Mouse (Mus musculus): ENCODE results near the gene Prg4.

Prg4 gene

DNA sequence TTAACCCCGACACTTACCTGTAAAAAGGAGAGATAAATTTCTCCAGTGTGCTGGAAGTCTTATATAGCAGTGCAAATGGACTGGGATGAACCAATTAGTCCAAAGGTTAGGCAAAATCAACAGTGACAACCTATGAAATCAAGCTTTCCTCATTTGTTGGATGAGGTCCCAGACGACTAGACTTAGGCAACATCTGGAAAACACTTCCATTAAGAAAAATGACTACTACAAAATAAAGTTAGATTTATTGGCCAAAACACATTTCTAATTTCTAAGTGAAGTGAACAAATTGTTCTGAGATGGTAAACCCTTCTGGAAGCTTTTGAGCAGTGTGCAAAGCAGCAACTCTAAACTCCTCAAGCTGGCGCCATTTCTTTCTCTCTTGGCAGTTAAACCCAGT lies at the start of gene Prg4:
Gene Prg4 (minus strand): TSS at position 34 of the 400 bp plus-strand sequence.
- no peak for DNase-seq (ENCODE audit: inconsistent ontology term)

DNA sequence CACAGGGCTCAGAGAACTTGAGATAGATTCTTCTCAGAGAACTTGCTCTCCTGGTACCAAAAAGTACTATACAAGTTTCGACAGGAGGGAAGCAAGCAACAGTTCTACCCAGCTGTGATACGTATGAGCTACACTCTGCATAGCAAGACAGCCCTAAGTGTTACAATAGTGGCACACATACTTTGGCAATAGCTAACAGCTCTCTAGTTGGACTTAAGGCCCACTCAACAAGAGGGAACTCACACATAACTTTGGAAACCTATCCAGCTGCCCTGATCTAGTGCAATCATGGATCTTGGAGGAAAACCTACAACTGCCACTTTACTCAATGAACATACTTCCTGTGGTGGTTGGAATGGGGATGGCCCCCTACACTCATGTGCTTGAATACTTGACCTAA lies 47.1 kb upstream of the Prg4 start:
- DNase-seq (ENCODE audit: inconsistent ontology term): no peak

DNA sequence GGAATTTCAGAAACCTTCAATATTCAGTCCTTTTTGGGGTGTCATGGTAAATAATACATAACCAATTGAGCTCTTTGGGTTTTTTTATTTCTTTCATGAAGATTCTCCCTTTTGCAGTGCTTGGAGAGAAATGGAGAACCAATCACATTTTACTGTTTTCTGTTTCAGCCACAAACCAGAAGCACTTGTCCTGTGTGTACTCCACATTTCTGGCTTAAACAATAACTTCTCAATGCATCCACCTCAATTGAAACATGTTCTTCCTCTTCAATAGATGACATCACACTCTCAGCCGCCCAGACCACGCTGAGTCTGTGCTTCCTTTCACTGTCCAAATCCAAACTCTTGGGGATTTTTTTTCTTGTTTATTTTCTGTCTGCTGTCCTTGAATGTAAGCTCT lies 39.8 kb upstream of the Prg4 start:
- DNase-seq (ENCODE audit: inconsistent ontology term): no peak

DNA sequence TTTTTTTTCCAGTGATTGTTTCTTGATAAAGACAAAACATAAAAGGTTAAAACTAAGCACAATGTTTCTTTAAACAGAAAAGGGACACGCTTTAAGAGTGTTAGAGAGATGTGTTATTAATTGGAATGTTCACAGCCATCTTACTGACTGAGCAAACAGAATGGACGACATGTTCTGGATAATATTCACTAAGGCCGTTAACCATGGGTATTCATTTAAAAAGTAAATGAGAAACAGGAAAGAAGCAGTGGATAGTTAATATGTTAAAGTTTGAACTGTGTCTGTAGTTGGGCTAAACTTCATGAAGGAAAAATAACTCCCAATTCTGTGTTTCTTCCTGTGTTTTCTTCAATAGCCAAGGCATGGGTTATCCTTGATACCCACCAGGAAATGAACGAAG lies 37.4 kb upstream of the Prg4 start:
- no peak for DNase-seq (ENCODE audit: inconsistent ontology term)

DNA sequence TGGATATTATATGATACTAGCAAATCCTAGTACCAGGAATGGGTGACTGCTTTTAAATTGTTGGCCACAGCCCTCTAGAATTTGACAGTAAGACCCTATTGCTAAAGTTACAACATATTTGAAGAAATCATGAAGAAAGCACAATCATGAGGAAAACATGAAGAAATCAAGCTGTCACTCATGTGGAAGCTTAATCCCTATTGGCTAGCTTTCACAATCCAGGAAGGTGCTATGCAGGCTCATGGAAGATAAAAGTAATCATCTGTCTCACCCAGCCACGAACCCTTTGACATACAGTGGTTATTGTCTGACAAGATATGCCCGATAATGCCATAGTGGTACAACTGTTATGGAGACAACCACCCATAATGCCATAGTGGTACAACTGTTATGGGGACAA lies 32.2 kb upstream of the Prg4 start:
- DNase-seq (ENCODE audit: inconsistent ontology term): no peak

DNA sequence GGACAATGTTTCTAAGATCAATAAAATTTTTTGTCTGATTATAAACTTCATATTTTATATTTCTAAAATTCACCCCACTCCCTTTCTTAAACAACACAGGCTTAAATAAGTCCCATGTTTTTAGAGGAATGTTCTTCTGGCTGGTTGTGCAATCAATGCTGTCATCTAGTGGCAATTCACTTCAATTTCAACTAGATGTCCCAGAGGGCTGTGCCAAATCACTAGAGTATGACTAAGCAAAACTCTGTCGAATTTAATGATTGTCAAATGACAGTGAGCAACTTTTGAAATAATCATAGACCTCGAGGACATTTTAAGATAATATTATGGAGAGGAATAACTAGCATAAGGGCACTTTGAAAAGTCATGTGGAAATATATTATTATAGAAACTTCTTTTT lies 31.7 kb upstream of the Prg4 start:
- DNase-seq (ENCODE audit: inconsistent ontology term): peak; percentile 80

DNA sequence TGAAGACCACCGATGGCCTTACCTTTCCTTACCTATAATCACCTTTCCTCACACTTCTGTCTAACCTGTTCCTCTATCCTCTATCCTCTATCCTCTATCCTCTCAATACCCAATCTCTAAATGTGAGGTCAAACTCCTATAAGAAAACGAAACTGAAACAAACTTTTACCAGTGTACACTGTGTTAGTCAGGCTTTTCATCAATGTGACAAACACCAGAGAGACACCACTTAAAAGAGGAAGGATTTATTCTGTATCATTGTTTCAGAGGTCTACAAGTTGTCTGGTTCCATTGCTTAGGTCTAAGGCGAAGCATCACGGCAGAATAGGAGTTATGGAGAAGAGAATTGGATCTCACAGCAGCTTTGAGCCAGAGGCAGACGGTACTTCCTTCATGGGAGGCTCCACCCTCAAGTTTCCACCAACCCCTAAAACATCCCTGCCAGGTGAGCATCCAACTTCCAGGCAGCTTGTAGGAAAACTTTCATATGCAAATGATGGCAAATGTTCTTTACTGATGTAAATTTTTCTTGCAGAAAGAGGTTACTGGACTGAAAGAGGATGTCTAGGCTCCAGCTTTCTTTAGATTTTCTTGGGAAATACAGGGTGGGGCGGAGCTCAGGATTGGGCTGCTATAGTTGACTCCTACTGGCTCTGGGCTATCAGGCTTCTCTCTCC lies 30.8 kb upstream of the Prg4 start:
- peak; percentile 12 for DNase-seq (ENCODE audit: inconsistent ontology term)

DNA sequence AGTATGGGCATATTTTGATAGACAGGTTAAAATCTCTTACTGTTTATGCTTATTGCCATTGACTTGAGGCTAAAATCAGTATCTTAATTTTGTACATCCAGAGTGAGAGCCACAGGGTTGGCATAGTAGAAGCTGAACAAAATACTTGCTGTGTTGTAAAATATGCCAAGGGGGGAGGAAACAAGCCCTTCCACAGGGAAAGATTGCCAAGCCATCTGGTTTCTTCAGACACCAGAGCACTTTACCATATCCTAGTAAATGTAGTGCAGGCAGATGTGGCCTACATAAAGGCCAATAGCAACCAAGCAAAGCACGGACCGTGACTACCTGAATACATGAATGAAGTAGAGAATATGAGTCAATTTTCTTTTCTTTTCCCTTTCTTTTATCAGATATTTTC lies 23.2 kb upstream of the Prg4 start:
- DNase-seq (ENCODE audit: inconsistent ontology term): no peak

DNA sequence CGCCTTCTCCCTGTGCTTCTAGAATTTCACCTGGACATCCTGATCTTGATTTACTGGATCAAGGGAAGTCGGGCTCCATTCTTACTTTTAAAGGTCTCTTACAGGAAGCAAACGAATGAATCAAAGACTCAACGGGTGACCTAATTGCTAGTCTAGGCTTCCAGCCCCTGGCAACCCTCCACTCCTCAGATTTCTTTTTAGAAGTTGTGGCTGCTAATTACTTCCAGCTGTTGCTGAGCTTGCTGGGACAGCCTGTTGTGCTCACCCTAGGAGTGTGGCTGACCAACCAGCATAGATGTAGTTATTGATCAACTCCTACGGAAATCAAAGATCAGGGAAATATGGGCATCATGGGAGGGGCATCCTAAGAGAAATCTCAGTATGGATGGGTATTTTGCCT lies 14.7 kb upstream of the Prg4 start:
- peak; percentile 36 for DNase-seq (ENCODE audit: inconsistent ontology term)

DNA sequence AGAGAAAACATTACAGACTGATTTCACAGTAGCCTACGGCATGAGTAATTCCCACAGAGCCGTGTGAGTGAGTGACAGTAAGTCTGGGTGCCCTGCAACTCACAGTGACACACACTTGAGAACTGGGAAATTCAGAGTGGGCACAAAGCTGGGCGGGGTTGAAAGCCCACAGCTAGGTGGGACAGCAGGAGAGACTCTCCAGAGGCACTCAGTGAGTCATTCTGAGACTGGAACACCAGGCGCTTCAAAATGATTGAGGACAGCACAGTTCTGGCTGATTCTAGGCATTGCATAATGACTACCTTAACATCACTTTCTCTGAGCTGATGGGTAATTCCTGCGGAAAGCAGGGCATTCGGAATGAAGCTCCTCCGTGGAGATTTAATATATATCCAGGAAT lies 6.6 kb upstream of the Prg4 start:
- no peak for DNase-seq (ENCODE audit: inconsistent ontology term)

DNA sequence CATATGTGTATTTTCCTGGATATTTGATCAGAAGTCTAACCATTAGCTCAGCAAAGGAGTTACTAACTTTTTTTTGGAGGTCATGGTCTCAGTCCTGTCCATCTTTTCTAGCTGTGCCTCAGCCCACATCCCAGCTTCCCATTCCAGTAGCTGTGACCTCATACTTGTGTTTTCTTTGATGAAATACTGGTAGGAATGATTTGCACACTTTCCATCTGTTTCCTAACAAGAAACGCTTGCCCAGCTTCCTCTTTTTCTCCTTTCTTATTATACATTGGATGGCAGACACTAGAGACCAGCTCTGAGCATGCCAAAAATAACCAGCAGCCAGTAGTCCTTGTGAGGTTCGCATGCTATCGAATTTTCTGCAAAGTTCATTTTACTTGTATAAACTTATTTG lies 4.0 kb upstream of the Prg4 start:
- no peak for DNase-seq (ENCODE audit: inconsistent ontology term)

DNA sequence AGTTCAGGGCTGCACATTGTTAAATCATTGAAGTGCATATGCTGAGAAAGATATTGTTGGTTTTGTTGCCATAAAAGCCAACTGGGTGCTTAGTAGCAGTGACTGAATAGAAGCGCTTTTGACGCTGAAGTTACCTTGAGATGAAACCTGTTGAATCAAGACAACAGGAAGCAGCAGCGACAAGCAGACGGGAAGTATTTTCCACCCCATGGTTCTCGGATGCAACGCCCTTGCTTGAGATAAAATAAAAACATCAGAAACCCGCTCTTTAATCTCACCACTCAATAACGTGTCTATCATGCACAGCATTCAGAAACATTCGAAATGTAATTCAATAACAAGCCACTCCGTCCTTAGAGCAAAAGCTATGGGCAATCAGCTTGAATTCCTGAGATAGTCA lies 601 bp downstream of the Prg4 start:
- DNase-seq (ENCODE audit: inconsistent ontology term): no peak

DNA sequence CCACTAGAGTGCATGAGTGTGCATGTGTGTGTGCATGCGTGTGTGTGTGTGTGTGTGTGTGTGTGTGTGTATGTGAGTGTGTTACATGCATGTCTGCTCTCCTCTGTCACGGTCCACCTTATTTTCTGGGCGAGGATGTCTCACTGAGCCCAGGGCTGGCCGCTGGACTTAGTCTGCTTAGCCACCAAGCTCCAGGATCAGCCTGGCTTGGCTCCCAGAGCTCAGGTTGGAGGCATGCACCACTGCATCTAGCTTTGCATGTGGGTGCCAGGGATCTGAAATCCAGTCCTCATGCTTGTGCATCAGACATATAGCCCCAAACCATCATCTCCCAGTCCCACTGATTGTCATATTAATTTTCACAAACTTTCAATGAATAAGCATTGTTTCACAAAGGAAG lies 2.3 kb downstream of the Prg4 start:
- DNase-seq (ENCODE audit: inconsistent ontology term): no peak

DNA sequence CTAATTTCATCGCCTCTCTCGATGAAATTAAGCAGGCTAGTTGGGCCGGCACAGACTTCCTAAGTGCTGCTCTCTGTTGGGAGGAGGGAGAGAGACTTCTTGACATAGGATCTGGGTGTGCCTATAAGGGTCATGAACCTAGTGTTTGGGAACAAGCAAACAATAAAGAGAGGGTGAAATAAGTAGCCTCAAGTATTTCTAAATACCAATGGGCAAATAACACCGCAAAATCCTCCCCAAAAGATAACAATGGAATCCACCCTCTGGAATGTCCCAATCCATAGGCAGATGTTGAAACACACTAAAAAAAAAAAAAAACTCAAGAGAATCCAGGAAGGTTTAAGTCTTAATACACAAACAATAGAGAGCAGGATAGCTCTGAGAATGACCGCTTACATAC lies 2.9 kb downstream of the Prg4 start:
- no peak for DNase-seq (ENCODE audit: inconsistent ontology term)

DNA sequence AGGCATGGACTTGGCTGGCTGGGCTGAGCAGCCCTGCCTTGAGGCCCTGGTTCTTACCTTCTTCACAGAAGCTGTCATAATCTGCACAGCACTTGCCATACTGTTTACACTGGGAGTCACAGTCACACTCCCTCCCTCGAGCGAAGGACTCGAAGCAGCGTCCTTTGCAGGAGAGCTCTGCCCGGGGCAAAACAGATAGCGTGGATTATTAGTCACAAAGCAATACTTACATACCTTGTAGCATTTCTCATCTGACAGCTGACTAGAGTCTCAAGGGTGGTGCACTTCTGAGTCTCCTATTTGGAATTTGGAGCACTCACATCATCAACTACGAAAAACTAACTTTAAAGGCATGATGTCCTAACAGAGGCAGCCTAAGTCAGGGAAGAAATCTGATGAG lies 5.4 kb downstream of the Prg4 start:
- peak; percentile 14 for DNase-seq (ENCODE audit: inconsistent ontology term)

DNA sequence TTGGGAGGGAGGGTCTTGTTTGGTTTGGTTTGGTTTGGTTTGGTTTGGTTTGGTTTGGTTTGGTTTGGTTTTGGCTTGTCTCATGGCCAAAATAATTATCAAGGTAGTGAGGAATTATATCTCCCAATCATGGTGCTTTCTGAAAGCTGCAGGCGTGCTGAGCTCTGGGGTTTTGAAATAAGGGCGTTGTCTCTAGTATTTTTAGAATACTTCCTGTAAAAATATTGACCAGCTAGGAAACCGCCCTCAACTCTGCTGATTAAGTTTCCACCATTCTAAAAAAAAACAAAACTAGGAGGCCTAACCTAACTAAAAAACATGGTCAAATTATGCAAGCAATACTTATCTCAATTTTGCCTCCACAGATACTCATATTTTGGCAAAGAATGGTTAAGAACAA lies 6.4 kb downstream of the Prg4 start:
- no peak for DNase-seq (ENCODE audit: inconsistent ontology term)

DNA sequence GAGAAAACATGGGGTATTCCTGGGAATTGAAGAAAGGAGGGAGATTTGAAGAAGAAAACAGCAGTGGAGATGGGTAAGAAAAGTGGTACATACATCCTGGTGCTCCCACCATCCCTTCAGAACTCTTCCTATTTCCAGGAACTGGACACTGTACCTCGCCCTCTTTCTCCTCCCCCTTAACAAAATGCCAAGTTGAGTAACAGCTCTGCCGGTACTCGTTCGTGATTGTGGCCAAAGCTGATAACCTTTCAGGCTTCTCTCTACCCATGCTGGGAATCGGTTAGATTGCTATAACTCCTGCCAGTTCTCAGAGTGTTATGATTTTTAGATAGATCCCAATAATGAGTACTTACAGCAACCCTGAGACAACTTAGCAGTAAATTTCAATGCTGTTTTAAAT lies 7.0 kb downstream of the Prg4 start:
- DNase-seq (ENCODE audit: inconsistent ontology term): no peak

DNA sequence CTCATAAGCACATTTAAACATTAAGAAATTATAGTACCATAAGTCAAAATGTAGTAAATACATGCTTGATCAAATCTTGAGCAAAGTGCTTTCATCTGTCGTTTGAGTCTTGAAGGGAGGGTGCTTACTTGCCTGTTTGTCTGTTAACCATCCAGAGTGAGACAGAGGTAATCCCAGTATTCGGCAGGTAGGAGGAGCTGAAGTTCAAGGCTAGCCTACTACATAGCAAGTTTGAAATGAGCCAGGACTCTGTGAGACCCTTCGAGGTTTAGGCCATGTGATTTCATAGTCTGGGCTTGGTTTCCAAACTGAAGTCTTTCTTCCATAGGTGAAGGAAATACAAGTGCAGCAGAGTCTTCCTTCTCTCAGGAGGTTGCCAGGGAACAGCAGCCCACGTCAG lies 24.2 kb downstream of the Prg4 start:
- DNase-seq (ENCODE audit: inconsistent ontology term): no peak

DNA sequence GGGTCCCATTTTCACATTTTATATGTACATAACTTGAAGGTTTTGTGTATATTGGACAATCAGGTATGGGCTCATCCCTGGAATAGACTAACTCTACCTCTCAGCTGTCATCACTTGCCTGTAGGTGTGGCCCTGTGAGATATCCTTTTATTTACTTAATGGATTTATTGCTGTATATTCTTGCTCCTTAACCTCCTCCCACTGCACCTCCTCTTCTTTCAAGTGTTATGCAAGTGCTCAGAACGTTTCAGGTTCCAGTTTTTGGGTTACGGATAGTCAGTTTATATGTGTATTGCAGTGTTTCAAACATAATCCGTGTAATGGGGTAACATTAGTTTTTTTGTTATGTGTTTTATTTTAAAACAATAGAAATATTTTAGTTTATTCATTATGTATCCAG lies 27.3 kb downstream of the Prg4 start:
- DNase-seq (ENCODE audit: inconsistent ontology term): no peak

DNA sequence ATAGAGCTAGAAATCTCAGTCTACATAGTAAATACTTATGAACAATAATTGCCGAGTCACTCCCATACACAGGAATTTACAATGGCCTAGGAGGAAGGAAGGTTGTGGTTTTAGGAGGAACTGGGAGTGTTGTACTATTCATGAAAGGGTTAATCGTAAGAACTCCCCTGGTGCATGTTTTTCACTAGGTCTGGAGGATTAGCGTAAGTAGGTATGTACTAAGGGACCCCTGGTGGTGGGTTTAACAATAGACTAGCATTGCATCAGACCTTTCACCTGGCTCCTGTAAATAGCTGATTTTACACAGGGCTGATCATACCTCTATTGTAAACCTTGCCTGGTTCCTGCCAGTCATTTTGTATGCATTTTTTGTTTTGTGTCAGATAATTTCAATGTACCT lies 39.7 kb downstream of the Prg4 start:
- no peak for DNase-seq (ENCODE audit: inconsistent ontology term)

DNA sequence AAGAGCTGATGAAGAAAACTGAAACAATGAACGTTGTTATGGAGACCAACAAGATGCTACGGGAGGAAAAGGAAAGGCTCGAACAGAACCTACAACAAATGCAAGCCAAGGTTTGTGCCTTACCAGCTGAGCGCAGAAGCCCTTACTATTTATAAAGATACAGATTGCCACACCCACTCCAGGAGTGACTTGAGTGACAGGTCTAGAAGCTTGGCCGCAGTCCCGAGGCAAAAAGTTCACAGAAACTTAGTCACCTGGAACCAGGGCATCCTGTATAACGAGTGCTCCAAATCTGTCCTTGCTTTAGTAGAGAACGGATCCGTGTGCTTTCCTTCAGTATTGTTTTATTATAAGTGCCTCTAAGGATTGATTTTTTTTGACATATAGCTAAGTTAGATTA lies 40.3 kb downstream of the Prg4 start:
- DNase-seq (ENCODE audit: inconsistent ontology term): no peak

DNA sequence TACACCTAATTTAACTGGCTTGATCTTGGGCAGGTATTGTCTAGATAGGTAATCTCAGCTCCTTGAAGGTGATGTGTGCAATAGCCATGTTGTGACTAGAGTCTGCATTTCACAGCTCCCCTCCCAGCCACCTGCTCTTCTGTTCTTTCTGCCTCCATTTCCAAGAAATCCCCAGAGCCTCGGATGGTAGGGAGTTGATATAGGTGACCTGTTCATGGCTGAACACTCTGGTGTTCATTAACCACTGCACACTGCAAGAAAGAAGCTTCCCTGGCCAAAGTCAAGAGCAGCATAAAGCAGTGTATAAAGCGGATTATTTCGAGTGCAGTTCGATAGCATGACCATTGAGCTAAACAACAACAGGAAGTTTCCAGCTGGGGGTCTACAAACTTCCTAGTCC lies 47.5 kb downstream of the Prg4 start:
- no peak for DNase-seq (ENCODE audit: inconsistent ontology term)

DNA sequence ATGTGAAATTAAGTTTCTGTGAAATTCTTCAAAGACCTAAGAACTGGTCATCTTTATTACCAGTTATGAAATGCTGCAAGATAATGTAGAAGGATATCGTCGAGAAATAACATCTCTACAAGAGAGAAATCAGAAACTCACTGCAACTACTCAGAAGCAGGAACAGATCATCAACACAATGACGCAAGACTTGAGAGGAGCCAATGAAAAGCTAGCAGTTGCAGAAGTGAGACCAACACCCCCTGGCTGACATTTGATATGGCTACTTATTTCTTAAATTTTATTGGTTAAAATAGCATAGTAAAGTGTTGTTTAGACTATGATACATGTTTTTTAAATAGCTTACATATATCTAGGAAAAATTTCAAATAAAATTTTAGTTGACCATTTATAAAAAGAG lies 50.0 kb downstream of the Prg4 start:
- DNase-seq (ENCODE audit: inconsistent ontology term): no peak

DNA sequence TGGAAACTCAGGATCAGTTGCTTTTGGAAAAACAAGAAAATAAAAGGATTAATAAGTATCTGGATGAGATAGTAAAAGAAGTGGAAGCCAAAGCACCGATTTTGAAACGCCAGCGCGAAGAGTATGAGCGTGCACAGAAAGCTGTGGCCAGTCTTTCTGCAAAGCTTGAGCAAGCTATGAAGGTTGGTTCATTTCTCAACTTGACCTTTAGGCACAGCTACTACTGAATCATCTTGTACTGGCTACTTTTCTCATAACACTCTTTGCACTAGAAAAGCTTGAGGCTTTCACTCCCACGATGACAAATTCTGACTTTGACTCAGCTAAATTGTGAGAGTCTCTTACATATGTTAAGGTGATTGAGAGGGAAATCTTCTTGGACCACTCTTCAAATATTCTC lies 56.0 kb downstream of the Prg4 start:
- no peak for DNase-seq (ENCODE audit: inconsistent ontology term)

DNA sequence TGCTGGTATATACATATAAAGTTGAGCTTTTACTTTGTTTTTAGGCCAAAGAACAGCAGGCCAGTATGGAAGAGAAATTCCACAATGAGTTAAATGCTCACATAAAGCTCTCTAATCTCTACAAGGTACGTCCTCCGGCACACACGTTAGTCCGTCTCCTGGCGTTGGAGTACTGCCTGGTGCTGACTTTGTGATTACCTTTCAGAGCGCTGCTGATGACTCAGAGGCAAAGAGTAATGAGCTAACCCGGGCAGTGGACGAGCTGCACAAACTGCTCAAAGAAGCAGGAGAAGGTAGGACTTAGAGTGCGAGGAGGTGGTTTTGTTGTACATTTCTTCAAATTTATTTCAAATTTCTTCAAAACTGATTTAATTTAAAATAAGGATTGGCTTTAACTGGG lies 58.7 kb downstream of the Prg4 start:
- no peak for DNase-seq (ENCODE audit: inconsistent ontology term)

Measured in Muller cell, postnatal 12 days (primary cell).